Mouse (Mus musculus): ENCODE data around the gene Ralgds. TPM values are rescaled to one million over a fixed set of nuclear protein-coding genes. Genes with fewer than 3 reads are reported as not detected.
"Not testable (repeated sequence)": the region's sequence is repeated elsewhere in the genome, so short reads cannot be mapped to it uniquely, and the experiment has no call there.

Ralgds gene
- polyA plus RNA-seq, 1 experiment, result 133 TPM

- Histone ChIP-seq H3K27me3 (ENCODE audit: control insufficient read depth, insufficient read depth, low read length) (no peaks in the 10 kb centered on the region), H3K4me1 (ENCODE audit: control insufficient read depth, insufficient read depth, low read length) (no peaks in the 10 kb centered on the region), H3K27ac (ENCODE audit: insufficient read depth, low read length) (no peak within 1 kb of the TSS), H3K4me3 (replicated peaks; ENCODE audit: insufficient read depth, low read depth, low read length) (no peak within 1 kb of the TSS)
- no peak for DNase-seq
- TF ChIP-seq POLR2A (IDR thresholded peaks at IDR 0.05; ENCODE audit: borderline replicate concordance, insufficient read depth, low read length) (no peak), CTCF (IDR thresholded peaks at IDR 0.05; ENCODE audit: borderline replicate concordance, insufficient read depth, low read depth, low read length) (no peak)
- 61% methylated on average over 5 of the region's 5 CpGs for WGBS
These were observed 16.3 kb upstream of the Ralgds start, which contains the start of gene Gbgt1 for GRCm38 (mm10) chr2:28496671-28497070. Gene Gbgt1, plus strand, starts transcription at chr2:28496891.

GRCm38 (mm10) chr2:28497561-28497960, 15.4 kb upstream of the Ralgds start:
- H3K27me3 ChIP-seq (ENCODE audit: control insufficient read depth, insufficient read depth, low read length), result no peaks in the 10 kb centered on the region
- no peak overlapping the region for H3K27ac ChIP-seq (ENCODE audit: insufficient read depth, low read length)
- H3K4me1 ChIP-seq (ENCODE audit: control insufficient read depth, insufficient read depth, low read length), result no peaks in the 10 kb centered on the region
- no peak for DNase-seq
- H3K4me3 ChIP-seq (replicated peaks; ENCODE audit: insufficient read depth, low read depth, low read length), result no peak overlapping the region
- TF ChIP-seq CTCF (IDR thresholded peaks at IDR 0.05; ENCODE audit: borderline replicate concordance, insufficient read depth, low read depth, low read length), result no peak
- TF ChIP-seq POLR2A (IDR thresholded peaks at IDR 0.05; ENCODE audit: borderline replicate concordance, insufficient read depth, low read length), result no peak
- WGBS, result 81% methylated on average over 5 of the region's 5 CpGs

GRCm38 (mm10) chr2:28498431-28498830, 14.5 kb upstream of the Ralgds start:
- no peak for DNase-seq
- H3K4me3 ChIP-seq (replicated peaks; ENCODE audit: insufficient read depth, low read depth, low read length), result no peak overlapping the region
- no peaks in the 10 kb centered on the region for H3K27me3 ChIP-seq (ENCODE audit: control insufficient read depth, insufficient read depth, low read length)
- H3K27ac ChIP-seq (ENCODE audit: insufficient read depth, low read length), result no peak overlapping the region
- no peaks in the 10 kb centered on the region for H3K4me1 ChIP-seq (ENCODE audit: control insufficient read depth, insufficient read depth, low read length)
- TF ChIP-seq POLR2A (IDR thresholded peaks at IDR 0.05; ENCODE audit: borderline replicate concordance, insufficient read depth, low read length) (no peak), CTCF (IDR thresholded peaks at IDR 0.05; ENCODE audit: borderline replicate concordance, insufficient read depth, low read depth, low read length) (no peak)
- WGBS, result 89% methylated on average over 4 of the region's 4 CpGs

GRCm38 (mm10) chr2:28502987-28503386, 9.9 kb upstream of the Ralgds start:
- H3K4me1 ChIP-seq (ENCODE audit: control insufficient read depth, insufficient read depth, low read length), result no peaks in the 10 kb centered on the region
- 80% methylated on average over 10 of the region's 10 CpGs for WGBS
- H3K27ac ChIP-seq (ENCODE audit: insufficient read depth, low read length), result no peak overlapping the region
- no peaks in the 10 kb centered on the region for H3K27me3 ChIP-seq (ENCODE audit: control insufficient read depth, insufficient read depth, low read length)
- no peak for DNase-seq
- H3K4me3 ChIP-seq (replicated peaks; ENCODE audit: insufficient read depth, low read depth, low read length), result no peak overlapping the region
- TF ChIP-seq CTCF (IDR thresholded peaks at IDR 0.05; ENCODE audit: borderline replicate concordance, insufficient read depth, low read depth, low read length) (no peak), POLR2A (IDR thresholded peaks at IDR 0.05; ENCODE audit: borderline replicate concordance, insufficient read depth, low read length) (no peak)

- no peak for DNase-seq
- no peaks in the 10 kb centered on the region for H3K4me1 ChIP-seq (ENCODE audit: control insufficient read depth, insufficient read depth, low read length)
- no peak for TF ChIP-seq POLR2A (IDR thresholded peaks at IDR 0.05; ENCODE audit: borderline replicate concordance, insufficient read depth, low read length)
- H3K27ac ChIP-seq (ENCODE audit: insufficient read depth, low read length), result no peak overlapping the region
- H3K27me3 ChIP-seq (ENCODE audit: control insufficient read depth, insufficient read depth, low read length), result no peaks in the 10 kb centered on the region
- H3K4me3 ChIP-seq (replicated peaks; ENCODE audit: insufficient read depth, low read depth, low read length), result no peak overlapping the region
- 90% methylated on average over 13 of the region's 13 CpGs for WGBS
These were observed 8.2 kb upstream of the Ralgds start for GRCm38 (mm10) chr2:28504676-28505075.

GRCm38 (mm10) chr2:28505795-28506194, 7.1 kb upstream of the Ralgds start, which contains the start of gene Gm10134:
Gene Gm10134, plus strand, starts transcription at chr2:28506095.
- TF ChIP-seq POLR2A (IDR thresholded peaks at IDR 0.05; ENCODE audit: borderline replicate concordance, insufficient read depth, low read length) (no peak), CTCF (IDR thresholded peaks at IDR 0.05; ENCODE audit: borderline replicate concordance, insufficient read depth, low read depth, low read length) (no peak)
- Histone ChIP-seq H3K27ac (ENCODE audit: insufficient read depth, low read length) (no peak within 1 kb of the TSS), H3K4me3 (replicated peaks; ENCODE audit: insufficient read depth, low read depth, low read length) (no peak within 1 kb of the TSS), H3K4me1 (ENCODE audit: control insufficient read depth, insufficient read depth, low read length) (no peaks in the 10 kb centered on the region), H3K27me3 (ENCODE audit: control insufficient read depth, insufficient read depth, low read length) (no peaks in the 10 kb centered on the region)
- no peak for DNase-seq
- 79% methylated on average over 3 of the region's 3 CpGs for whole genome bisulfite sequencing

GRCm38 (mm10) chr2:28506291-28506690, 6.6 kb upstream of the Ralgds start:
- no peaks in the 10 kb centered on the region for H3K4me1 ChIP-seq (ENCODE audit: control insufficient read depth, insufficient read depth, low read length)
- H3K27ac ChIP-seq (ENCODE audit: insufficient read depth, low read length), result no peak overlapping the region
- 79% methylated on average over 6 of the region's 6 CpGs for WGBS
- TF ChIP-seq POLR2A (IDR thresholded peaks at IDR 0.05; ENCODE audit: borderline replicate concordance, insufficient read depth, low read length) (no peak), CTCF (IDR thresholded peaks at IDR 0.05; ENCODE audit: borderline replicate concordance, insufficient read depth, low read depth, low read length) (no peak)
- no peak overlapping the region for H3K4me3 ChIP-seq (replicated peaks; ENCODE audit: insufficient read depth, low read depth, low read length)
- H3K27me3 ChIP-seq (ENCODE audit: control insufficient read depth, insufficient read depth, low read length), result no peaks in the 10 kb centered on the region
- no peak for DNase-seq

GRCm38 (mm10) chr2:28511600-28511999, 1.3 kb upstream of the Ralgds start:
- not testable (repeated sequence) for H3K27ac ChIP-seq (ENCODE audit: insufficient read depth, low read length); DNase-seq; H3K27me3 ChIP-seq (ENCODE audit: control insufficient read depth, insufficient read depth, low read length); H3K4me3 ChIP-seq (replicated peaks; ENCODE audit: insufficient read depth, low read depth, low read length)
- H3K4me1 ChIP-seq (ENCODE audit: control insufficient read depth, insufficient read depth, low read length), result peaks cover 12% of the 10 kb centered on the region; the same call in 1 of the 2 replicates
- 52% methylated on average over 5 of the region's 5 CpGs for WGBS
